Mouse (Mus musculus) liver, embryonic 14.5 days (tissue): ENCODE results near the gene Grasp.

Experiments used
- CTCF ChIP-seq: IDR thresholded peaks from 2 replicates; pipeline ENCODE4 v1.5.1; 2016; ENCODE audit warnings: antibody characterized with exemption, low read depth, control low read depth
- EP300 ChIP-seq: IDR thresholded peaks from 2 replicates; pipeline ENCODE4 v1.6.1; 2016; ENCODE audit warnings: antibody characterized with exemption, low read depth

GRCm38 (mm10) chr15:101224977-101225376 is 989 bp downstream of the Grasp start:
- TF ChIP-seq CTCF: no peak
- no peak for TF ChIP-seq EP300
